Mouse (Mus musculus) neural tube, embryonic 11.5 days (tissue): ENCODE results near the gene Bcl2l10. TPM values are rescaled to one million over a fixed set of nuclear protein-coding genes. Genes with fewer than 3 reads are reported as not detected.

ENCODE experiments used
- ATAC-seq: fragments of 200-750 bp; cut with Nextera tagmentation; 2 replicates; pipeline ENCODE4 v1.8.0; 2017; ENCODE audit warnings: moderate number of reproducible peaks, mild to moderate bottlenecking, moderate TSS enrichment, moderate library complexity; ENCODE audit not compliant: insufficient read depth, low FRiP score, low TSS enrichment
- DNase-seq: peaks from one replicate; pipeline ENCODE4 v3.0.0-alpha.2; 2015; ENCODE audit warnings: low spot score
- H3K27ac ChIP-seq: fragments of 300-500 bp; sonication (generic); 2 replicates; pipeline ENCODE4 v1.5.1; 2014; ENCODE audit warnings: low read depth, mild to moderate bottlenecking, low read length
- H3K27me3 ChIP-seq: fragments of 300-500 bp; sonication (generic); 2 replicates; pipeline ENCODE4 v1.6.1; 2014; ENCODE audit warnings: mild to moderate bottlenecking, low read length, mixed read lengths; ENCODE audit not compliant: control insufficient read depth, insufficient read depth
- H3K36me3 ChIP-seq: fragments of 300-500 bp; sonication (generic); 2 replicates; pipeline ENCODE4 v1.6.1; 2014; ENCODE audit warnings: mild to moderate bottlenecking, low read length, moderate library complexity, mixed read lengths; ENCODE audit not compliant: control insufficient read depth, insufficient read depth
- H3K4me1 ChIP-seq: fragments of 300-500 bp; sonication (generic); 2 replicates; pipeline ENCODE4 v1.6.1; 2014; ENCODE audit warnings: low read length, mixed read lengths; ENCODE audit not compliant: control insufficient read depth, insufficient read depth
- H3K4me2 ChIP-seq: fragments of 300-500 bp; sonication (generic); 2 replicates; pipeline ENCODE4 v1.6.1; 2014; ENCODE audit warnings: low read depth, mild to moderate bottlenecking, moderate library complexity
- H3K4me3 ChIP-seq: fragments of 300-500 bp; sonication (generic); 2 replicates; pipeline ENCODE4 v1.5.1; 2014; ENCODE audit warnings: low read depth, low read length
- H3K9ac ChIP-seq: fragments of 300-500 bp; sonication (generic); 2 replicates; pipeline ENCODE4 v1.6.1; 2014; ENCODE audit warnings: mild to moderate bottlenecking, low read length
- H3K9me3 ChIP-seq: fragments of 300-500 bp; sonication (generic); 2 replicates; pipeline ENCODE4 v1.6.1; 2016; ENCODE audit warnings: low read length; ENCODE audit not compliant: control insufficient read depth
- WGBS: fragments of 180-500 bp; shearing (Covaris S2); extraction: QIAGEN DNeasy Blood & Tissue Kit; methylation state at CpG from one replicate; pipeline ENCODE4 v1.1.7; 2014; 5-methylcytosine and 5-hydroxymethylcytosine counted together
- polyA plus RNA-seq: library from polyadenylated mRNA; unstranded; fragments of >200 nt; fragmentation: Nextera tagmentation; extraction: Ambion mirVana; gene quantifications from 2 replicates; pipeline ENCODE4 v1.2.1, GENCODE M21; 2014

Bcl2l10 gene
- polyA plus RNA-seq, 1 experiment from 2014 or later: not detected

- Histone ChIP-seq H3K4me3 (no peak overlapping the region), H3K9me3 (no peaks in the 10 kb centered on the region), H3K36me3 (no peaks in the 10 kb centered on the region), H3K27ac (no peak overlapping the region), H3K4me2 (no peak overlapping the region), H3K27me3 (no peaks in the 10 kb centered on the region), H3K4me1 (no peaks in the 10 kb centered on the region), H3K9ac (no peak overlapping the region)
- DNase-seq (no peak), ATAC-seq (no peak)
- WGBS: 73% methylated on average over 1 of the region's 1 CpGs
These were observed 28.9 kb downstream of the Bcl2l10 start for GRCm38 (mm10) chr9:75376428-75376827.

GRCm38 (mm10) chr9:75378774-75379173 lies 31.2 kb downstream of the Bcl2l10 start:
- Histone ChIP-seq H3K4me1 (no peaks in the 10 kb centered on the region), H3K9ac (no peak overlapping the region), H3K36me3 (no peaks in the 10 kb centered on the region), H3K4me3 (no peak overlapping the region), H3K27ac (no peak overlapping the region), H3K27me3 (no peaks in the 10 kb centered on the region), H3K9me3 (no peaks in the 10 kb centered on the region), H3K4me2 (no peak overlapping the region)
- 83% methylated on average over 2 of the region's 2 CpGs for WGBS
- DNase-seq (no peak), ATAC-seq (no peak)

GRCm38 (mm10) chr9:75382825-75383224 lies 35.3 kb downstream of the Bcl2l10 start:
- Histone ChIP-seq H3K4me3 (no peak overlapping the region), H3K4me2 (no peak overlapping the region), H3K27me3 (no peaks in the 10 kb centered on the region), H3K9me3 (no peaks in the 10 kb centered on the region), H3K27ac (no peak overlapping the region), H3K9ac (no peak overlapping the region), H3K4me1 (no peaks in the 10 kb centered on the region), H3K36me3 (0 out of 2 replicates have a peak, but pooled peaks cover 2% of the 10 kb centered on the region)
- no peak for ATAC-seq
- 93% methylated on average over 14 of the region's 14 CpGs for WGBS
- no peak for DNase-seq

GRCm38 (mm10) chr9:75383785-75384184 lies 36.2 kb downstream of the Bcl2l10 start:
- DNase-seq (no peak), ATAC-seq (no peak)
- H3K9me3 ChIP-seq: no peaks in the 10 kb centered on the region
- H3K9ac ChIP-seq: no peak overlapping the region
- H3K36me3 ChIP-seq: 0 out of 2 replicates have a peak, but pooled peaks cover 5% of the 10 kb centered on the region
- H3K27ac ChIP-seq: no peak overlapping the region
- no peaks in the 10 kb centered on the region for H3K4me1 ChIP-seq
- 86% methylated on average over 9 of the region's 9 CpGs for WGBS
- H3K4me2 ChIP-seq: no peak overlapping the region
- H3K4me3 ChIP-seq: no peak overlapping the region
- H3K27me3 ChIP-seq: no peaks in the 10 kb centered on the region

GRCm38 (mm10) chr9:75384337-75384962 lies 36.9 kb downstream of the Bcl2l10 start:
- no peak overlapping the region for H3K4me3 ChIP-seq
- no peaks in the 10 kb centered on the region for H3K4me1 ChIP-seq
- no peak for DNase-seq
- WGBS: 82% methylated on average over 3 of the region's 3 CpGs
- no peak overlapping the region for H3K9ac ChIP-seq
- no peak overlapping the region for H3K4me2 ChIP-seq
- no peak overlapping the region for H3K27ac ChIP-seq
- no peak for ATAC-seq
- H3K9me3 ChIP-seq: no peaks in the 10 kb centered on the region
- H3K36me3 ChIP-seq: peaks cover 8% of the 10 kb centered on the region; the same call in 1 of the 2 replicates
- H3K27me3 ChIP-seq: no peaks in the 10 kb centered on the region

- no peaks in the 10 kb centered on the region for H3K9me3 ChIP-seq
- H3K4me2 ChIP-seq: no peak overlapping the region
- no peaks in the 10 kb centered on the region for H3K27me3 ChIP-seq
- H3K36me3 ChIP-seq: peaks cover 11% of the 10 kb centered on the region
- DNase-seq (no peak), ATAC-seq (no peak)
- no peak overlapping the region for H3K9ac ChIP-seq
- 86% methylated on average over 9 of the region's 9 CpGs for WGBS
- H3K4me1 ChIP-seq: no peaks in the 10 kb centered on the region
- H3K27ac ChIP-seq: no peak overlapping the region
- H3K4me3 ChIP-seq: no peak overlapping the region
These were observed 37.8 kb downstream of the Bcl2l10 start for GRCm38 (mm10) chr9:75385218-75385974.

GRCm38 (mm10) chr9:75393251-75393650 lies 45.7 kb downstream of the Bcl2l10 start:
- Histone ChIP-seq H3K27ac (no peak overlapping the region), H3K9ac (no peak overlapping the region), H3K4me1 (no peaks in the 10 kb centered on the region), H3K4me2 (no peak overlapping the region), H3K9me3 (no peaks in the 10 kb centered on the region), H3K4me3 (no peak overlapping the region), H3K36me3 (peaks cover 21% of the 10 kb centered on the region), H3K27me3 (no peaks in the 10 kb centered on the region)
- DNase-seq (no peak), ATAC-seq (no peak)
- 71% methylated on average over 12 of the region's 12 CpGs for WGBS

GRCm38 (mm10) chr9:75395971-75396370 lies 48.4 kb downstream of the Bcl2l10 start:
- DNase-seq: no peak
- 91% methylated on average over 6 of the region's 6 CpGs for WGBS
- Histone ChIP-seq H3K36me3 (peaks cover 12% of the 10 kb centered on the region), H3K4me3 (no peak overlapping the region), H3K9me3 (no peaks in the 10 kb centered on the region), H3K27me3 (no peaks in the 10 kb centered on the region), H3K4me1 (no peaks in the 10 kb centered on the region), H3K9ac (no peak overlapping the region), H3K4me2 (no peak overlapping the region), H3K27ac (no peak overlapping the region)
- ATAC-seq: no peak

GRCm38 (mm10) chr9:75399069-75399468 lies 51.5 kb downstream of the Bcl2l10 start:
- Histone ChIP-seq H3K9me3 (no peaks in the 10 kb centered on the region), H3K36me3 (peaks cover 9% of the 10 kb centered on the region), H3K4me2 (no peak overlapping the region), H3K4me1 (no peaks in the 10 kb centered on the region), H3K4me3 (no peak overlapping the region), H3K27me3 (no peaks in the 10 kb centered on the region), H3K9ac (no peak overlapping the region), H3K27ac (no peak overlapping the region)
- WGBS: 90% methylated on average over 4 of the region's 4 CpGs
- DNase-seq: no peak
- ATAC-seq: no peak
